Mouse (Mus musculus) ovary, adult 10 weeks (tissue): ENCODE measurements around the gene Zdhhc9. TPM values are rescaled to one million over a fixed set of nuclear protein-coding genes. Genes with fewer than 3 reads are reported as not detected.

Experiments used
- polyA plus RNA-seq: library from polyadenylated mRNA; stranded (reverse); fragments of 350-450 nt; fragmentation: Illumina TruSeq; extraction: RNeasy Lipid Tissue Mini Kit (QIAGEN cat#74804); gene quantifications from one replicate; pipeline ENCODE4 v1.2.3, GENCODE M21; 2014

The Zdhhc9 gene
- polyA plus RNA-seq: 26.9 TPM

GRCm38 (mm10) chrX:48208519-48209185, at the start of gene Zdhhc9:
TSS of gene Zdhhc9 (minus strand) at chrX:48208878.

DNA sequence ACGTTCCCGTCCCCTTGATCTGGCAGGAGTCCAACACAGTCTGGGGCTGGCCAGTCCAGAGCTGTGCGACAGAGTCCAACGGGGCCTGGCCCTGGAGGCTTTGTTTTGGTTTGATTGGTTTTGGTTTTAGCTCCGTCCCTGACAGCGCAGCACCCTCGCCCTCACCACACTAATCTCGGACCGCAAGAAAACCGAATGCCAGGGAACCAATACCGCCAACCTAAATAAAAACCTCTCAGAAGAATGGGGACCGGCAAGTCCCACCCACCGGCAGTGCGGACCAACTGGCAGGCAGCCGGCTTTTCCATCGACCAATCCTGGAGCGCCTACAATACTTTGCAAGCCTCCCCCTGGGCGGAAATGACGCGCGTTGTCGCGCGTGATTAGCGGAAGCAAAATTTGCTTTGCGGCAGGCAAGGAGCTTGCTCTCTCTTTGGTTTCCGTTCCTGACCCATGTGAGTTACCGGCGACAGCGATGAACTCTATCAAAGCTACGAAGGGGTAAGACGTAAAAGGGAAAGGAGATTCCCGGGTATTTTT, 47.9 kb upstream of the Zdhhc9 start, which contains the start of gene Utp14a:
Gene Utp14a (plus strand): TSS at position 395 of the 540 bp plus-strand sequence.

DNA sequence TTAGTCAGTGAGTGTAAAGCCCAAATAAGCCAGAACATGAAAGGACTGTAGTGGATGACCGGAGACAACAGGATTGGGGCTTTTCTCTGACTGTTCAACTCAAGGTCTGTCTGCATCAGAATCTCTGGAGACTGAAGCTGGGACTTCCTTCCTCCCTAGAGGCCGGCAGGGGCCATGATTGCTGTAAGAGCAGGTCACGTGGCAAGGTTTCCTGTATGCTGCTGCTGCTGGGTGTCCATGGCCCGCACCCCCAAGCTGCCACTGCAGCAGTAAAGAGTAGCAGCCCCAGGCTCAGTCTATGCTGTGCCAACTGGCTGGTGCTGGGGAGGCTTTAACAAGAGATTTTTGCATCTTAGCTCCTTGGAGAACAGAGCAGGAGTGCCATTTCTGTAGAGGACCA, 62.4 kb downstream of the Zdhhc9 start, which contains the start of gene Sash3:
Gene Sash3 (plus strand): TSS at position 175 of the 400 bp plus-strand sequence.

Other genes starting within 250 kb of the Zdhhc9 start
- gene Apln, start 174.0 kb downstream of the Zdhhc9 start, polyA plus RNA-seq: 3.7 TPM
- gene Xpnpep2, start 100.2 kb downstream of the Zdhhc9 start, polyA plus RNA-seq: 0.71 TPM
- gene Sash3, start 62.4 kb downstream of the Zdhhc9 start, polyA plus RNA-seq: 1.5 TPM
- 36.9 TPM for gene Utp14a, start 48.0 kb upstream of the Zdhhc9 start, polyA plus RNA-seq
- 2.1 TPM for gene Bcorl1, start 132.5 kb upstream of the Zdhhc9 start, polyA plus RNA-seq